Mouse (Mus musculus): ENCODE data around the gene Lrr1.
"Not testable (repeated sequence)": the region's sequence is repeated elsewhere in the genome, so short reads cannot be mapped to it uniquely, and the experiment has no call there.

Gene Lrr1

GRCm38 (mm10) chr12:69168461-69169106 is at the start of gene Lrr1:
Gene Lrr1 (plus strand): TSS chr12:69168814.
- peak; percentile 89 for DNase-seq (ENCODE audit: low read depth, low spot score)

DNA sequence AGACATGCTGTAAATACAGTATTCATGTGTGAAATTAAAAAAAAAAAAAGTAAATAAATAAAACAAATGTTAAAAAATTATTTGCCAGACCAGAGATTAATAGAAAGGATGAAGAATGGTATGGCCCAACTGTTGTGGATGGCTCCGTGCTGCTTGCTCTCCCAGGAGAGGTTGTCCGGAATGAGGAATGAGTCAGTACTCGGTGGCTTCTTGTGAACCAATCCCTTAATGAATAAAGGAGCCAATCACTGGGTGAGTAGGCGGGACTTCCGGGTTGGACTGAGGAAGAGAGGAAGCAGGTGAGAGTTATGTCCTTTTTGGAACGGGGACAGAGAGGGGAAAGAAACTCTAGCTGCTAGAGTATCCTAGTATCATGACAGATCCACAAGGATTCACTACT is 48.7 kb upstream of the Lrr1 start:
- DNase-seq (ENCODE audit: low read depth, low spot score): peak; percentile 91

DNA sequence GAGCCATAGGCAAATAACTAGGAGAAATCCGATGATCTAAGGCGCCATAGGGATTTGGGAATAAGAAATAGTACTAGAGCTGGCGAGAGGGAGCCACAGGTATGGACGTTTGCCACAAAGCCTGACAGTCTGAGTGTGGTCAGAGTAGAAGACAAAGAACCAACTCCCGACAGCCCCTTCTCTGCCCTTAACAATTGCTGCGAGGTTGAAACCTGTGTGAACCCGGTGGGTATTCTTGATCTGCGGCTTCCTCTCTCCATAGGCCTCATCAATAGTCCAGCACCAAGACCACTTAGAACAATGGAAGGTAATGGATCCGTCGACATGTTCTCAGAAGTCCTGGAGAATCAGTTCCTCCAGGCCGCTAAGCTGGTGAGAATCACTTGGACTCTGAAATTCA is 45.8 kb upstream of the Lrr1 start:
- no peak for DNase-seq (ENCODE audit: low read depth, low spot score)

- no peak for DNase-seq (ENCODE audit: low read depth, low spot score)
Measured at GRCm38 (mm10) chr12:69125066-69125465, 43.5 kb upstream of the Lrr1 start.

- peak; percentile 83 for DNase-seq (ENCODE audit: low read depth, low spot score)
Measured at GRCm38 (mm10) chr12:69127170-69127569, 41.4 kb upstream of the Lrr1 start.

DNA sequence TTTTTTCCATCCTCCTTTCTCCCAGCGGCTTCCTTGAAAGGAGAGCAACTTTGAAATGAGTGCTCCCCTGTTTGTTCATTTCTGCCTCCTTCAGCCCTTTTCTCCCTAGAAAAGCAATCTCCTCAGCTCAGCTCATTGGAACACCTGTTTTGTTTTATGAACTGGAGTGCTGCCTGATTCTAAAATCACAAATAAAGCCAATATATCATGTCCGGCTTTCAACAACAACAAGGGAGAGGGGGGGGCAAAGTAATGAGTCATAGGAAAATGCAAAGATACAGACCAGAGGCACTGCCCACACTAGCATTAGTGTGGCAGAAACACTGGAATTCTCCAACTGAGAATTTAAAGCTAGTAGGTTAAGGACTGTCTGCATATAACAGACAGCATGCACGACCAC is 41.0 kb upstream of the Lrr1 start:
- no peak for DNase-seq (ENCODE audit: low read depth, low spot score)

DNA sequence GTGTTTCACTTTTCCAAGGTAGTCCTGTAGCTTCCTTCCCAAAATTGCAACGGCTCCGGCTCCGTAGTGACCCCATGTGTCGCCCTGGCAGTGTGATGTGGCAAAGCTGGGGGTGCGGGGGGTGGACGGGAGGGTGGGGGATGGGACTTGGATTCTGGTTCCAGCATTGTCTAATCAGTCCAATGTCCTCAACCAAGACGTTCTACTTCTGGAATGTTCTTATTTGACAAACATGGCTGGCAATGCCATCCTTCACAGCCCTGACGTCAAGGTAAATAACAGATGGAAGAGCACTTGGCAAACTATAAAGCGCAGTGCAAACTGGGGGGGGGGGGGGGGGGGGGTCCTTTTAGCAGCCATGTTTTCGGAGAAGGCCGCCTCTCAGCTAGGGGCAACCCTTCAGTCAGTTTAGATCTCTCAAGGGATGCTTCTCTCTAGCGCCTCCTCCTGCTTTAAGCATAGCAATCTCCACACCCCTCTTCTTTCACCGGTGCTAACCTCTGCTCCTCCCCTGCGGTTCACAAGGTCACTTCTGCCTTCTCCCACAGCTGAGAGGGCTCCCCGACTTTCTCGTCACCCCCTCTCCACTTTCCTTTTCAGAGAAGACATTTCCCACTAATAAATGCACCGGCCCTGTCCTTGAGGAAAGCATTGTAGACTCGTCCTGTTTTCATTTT is 38.8 kb upstream of the Lrr1 start:
- peak; percentile 82 for DNase-seq (ENCODE audit: low read depth, low spot score)

DNA sequence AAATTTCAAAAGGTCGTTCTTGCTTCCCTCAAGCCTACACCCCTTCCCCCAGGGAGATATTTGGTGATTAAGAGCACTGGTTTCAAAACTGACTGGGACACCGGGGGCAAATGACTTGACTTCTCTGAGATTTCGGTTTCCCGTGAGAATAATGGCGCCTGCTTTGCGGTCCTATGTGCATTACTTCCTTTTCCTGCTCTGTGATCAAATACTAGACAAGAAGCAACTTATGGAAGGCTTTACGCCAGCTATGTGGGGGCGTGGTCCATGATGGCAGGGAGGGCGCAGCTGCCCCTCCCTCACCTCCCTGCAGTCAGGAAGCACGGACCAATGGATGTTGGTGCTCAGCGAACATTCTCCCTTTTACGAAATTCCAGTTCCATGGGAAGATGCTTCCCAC is 38.1 kb upstream of the Lrr1 start:
- peak; percentile 59 for DNase-seq (ENCODE audit: low read depth, low spot score)

- no peak for DNase-seq (ENCODE audit: low read depth, low spot score)
Measured at GRCm38 (mm10) chr12:69131267-69131666, 37.3 kb upstream of the Lrr1 start.

DNA sequence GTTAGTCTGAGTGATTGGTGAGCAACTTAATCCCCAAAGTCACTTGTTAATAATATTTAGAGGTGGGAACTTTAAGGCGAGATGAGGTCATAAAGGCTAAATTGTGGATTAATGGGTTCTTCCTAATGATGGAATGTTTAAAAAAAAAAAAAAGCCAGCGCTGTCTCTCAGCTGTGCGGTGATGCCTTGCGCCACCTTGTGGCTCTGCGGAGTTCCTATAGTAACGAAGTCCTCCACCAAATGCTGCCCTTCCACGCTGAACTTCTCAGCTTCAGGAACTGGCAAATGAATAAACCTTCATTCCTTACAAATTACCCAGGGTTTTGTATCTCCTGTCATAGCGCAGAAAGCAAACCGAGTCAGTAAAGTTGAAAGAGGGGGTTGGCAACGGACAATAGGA is 36.6 kb upstream of the Lrr1 start:
- peak; percentile 53 for DNase-seq (ENCODE audit: low read depth, low spot score)

GRCm38 (mm10) chr12:69139201-69139600 is 29.4 kb upstream of the Lrr1 start:
- DNase-seq (ENCODE audit: low read depth, low spot score): no peak

GRCm38 (mm10) chr12:69139841-69140240 is 28.8 kb upstream of the Lrr1 start:
- DNase-seq (ENCODE audit: low read depth, low spot score): no peak

DNA sequence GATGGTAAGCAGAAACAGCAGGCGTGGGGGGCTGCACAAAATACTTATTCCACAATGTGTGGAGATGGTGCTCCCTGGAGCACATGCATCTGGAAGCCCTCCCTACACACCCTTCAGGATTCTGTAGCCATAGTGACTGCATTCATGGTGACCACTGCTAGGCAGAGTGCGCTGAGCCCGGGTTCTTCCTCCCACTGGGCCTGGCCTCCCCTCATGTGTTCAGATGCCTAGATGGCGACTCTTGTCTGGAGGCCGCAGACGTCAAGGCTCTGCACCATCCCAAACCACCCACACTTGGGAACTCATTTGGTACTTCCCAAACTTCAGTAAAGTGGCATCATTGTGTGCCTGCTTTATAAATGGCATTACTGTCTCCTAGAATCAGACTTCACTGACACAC is 25.2 kb upstream of the Lrr1 start:
- DNase-seq (ENCODE audit: low read depth, low spot score): no peak

- peak; percentile 52 for DNase-seq (ENCODE audit: low read depth, low spot score)
Measured at GRCm38 (mm10) chr12:69147166-69147735, 21.4 kb upstream of the Lrr1 start.

DNA sequence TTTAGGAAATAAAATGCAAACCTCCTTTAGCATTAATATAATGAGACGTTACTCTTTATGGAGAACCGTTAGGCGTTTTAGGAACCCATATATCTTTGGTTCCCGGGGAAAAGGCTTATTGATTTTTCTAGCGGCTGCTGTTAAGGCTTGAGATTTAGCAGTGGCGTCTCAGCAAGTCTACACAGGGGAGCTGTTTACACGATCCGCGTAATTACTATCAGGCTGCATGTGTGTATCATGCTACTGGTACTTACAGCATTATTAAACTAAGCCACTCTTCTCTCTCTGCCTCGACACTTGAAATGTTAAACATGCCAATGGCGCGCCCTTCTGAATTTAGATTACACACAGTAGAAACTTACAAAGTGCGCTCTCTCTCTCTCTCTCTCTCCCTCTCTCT is 18.6 kb upstream of the Lrr1 start:
- DNase-seq (ENCODE audit: low read depth, low spot score): no peak

GRCm38 (mm10) chr12:69155923-69156322 is 12.7 kb upstream of the Lrr1 start:
- DNase-seq (ENCODE audit: low read depth, low spot score): no peak

DNA sequence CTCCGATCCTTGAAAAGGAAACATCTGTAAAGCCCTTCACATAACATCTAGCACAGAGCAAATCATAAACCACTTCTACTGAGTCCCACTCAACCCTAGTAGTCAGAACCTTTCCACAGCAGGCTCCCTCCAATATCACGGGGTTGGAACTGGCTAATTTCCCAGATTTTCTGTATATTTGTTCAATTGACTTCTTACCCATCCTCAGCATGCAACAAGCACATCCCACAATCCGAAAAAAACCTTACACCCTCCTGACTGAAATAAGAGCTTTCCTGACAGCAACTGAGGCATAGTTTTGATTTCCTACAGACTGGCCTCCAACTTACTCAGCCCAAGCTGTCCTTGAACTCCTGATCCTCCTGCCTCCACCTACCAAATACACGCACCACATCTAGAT is 12.2 kb upstream of the Lrr1 start:
- no peak for DNase-seq (ENCODE audit: low read depth, low spot score)

DNA sequence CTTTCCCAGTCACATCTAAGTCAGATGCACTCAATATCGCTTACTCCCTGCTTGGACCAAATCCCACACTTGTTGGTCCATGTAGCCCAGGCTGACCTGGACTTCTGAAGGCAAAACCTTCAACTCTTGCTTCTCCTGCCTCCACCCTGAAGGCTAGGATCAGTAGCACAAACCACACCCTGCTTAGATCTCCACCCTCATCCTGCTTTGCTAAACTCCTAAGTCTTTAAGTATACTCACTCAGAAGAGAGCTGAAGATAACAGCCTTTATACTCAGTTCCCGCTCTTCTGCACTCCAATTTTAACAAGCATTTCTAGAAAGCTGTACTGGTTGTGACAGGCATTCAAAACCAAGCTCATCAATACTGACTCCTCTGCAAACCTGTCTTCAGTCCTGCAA is 11.5 kb upstream of the Lrr1 start:
- DNase-seq (ENCODE audit: low read depth, low spot score): peak; percentile 38

GRCm38 (mm10) chr12:69158366-69158764 is 10.2 kb upstream of the Lrr1 start:
- peak; percentile 38 for DNase-seq (ENCODE audit: low read depth, low spot score)

GRCm38 (mm10) chr12:69158765-69159577 is 9.6 kb upstream of the Lrr1 start, which contains the start of gene Rps29:
Gene Rps29 (minus strand): TSS chr12:69159186.
- DNase-seq (ENCODE audit: low read depth, low spot score): peak; percentile 100

GRCm38 (mm10) chr12:69159578-69159940 is 9.1 kb upstream of the Lrr1 start:
- peak; percentile 90 for DNase-seq (ENCODE audit: low read depth, low spot score)

- not testable (repeated sequence) for DNase-seq (ENCODE audit: low read depth, low spot score)
Measured at GRCm38 (mm10) chr12:69160677-69161076, 7.9 kb upstream of the Lrr1 start.
